Mouse (Mus musculus) embryo, embryonic 11.5 days (tissue): ENCODE results near the gene Commd6.
A peak's percentile ranks its signal among the peaks of the same experiment; 100 is the strongest.
"Not testable (repeated sequence)": the region's sequence is repeated elsewhere in the genome, so short reads cannot be mapped to it uniquely, and the experiment has no call there.

Experiments used
- DNase-seq: peaks from one replicate; pipeline ENCODE4 v3.0.0-alpha.2; 2012; ENCODE audit warnings: low read depth, low spot score

Gene Commd6

DNA sequence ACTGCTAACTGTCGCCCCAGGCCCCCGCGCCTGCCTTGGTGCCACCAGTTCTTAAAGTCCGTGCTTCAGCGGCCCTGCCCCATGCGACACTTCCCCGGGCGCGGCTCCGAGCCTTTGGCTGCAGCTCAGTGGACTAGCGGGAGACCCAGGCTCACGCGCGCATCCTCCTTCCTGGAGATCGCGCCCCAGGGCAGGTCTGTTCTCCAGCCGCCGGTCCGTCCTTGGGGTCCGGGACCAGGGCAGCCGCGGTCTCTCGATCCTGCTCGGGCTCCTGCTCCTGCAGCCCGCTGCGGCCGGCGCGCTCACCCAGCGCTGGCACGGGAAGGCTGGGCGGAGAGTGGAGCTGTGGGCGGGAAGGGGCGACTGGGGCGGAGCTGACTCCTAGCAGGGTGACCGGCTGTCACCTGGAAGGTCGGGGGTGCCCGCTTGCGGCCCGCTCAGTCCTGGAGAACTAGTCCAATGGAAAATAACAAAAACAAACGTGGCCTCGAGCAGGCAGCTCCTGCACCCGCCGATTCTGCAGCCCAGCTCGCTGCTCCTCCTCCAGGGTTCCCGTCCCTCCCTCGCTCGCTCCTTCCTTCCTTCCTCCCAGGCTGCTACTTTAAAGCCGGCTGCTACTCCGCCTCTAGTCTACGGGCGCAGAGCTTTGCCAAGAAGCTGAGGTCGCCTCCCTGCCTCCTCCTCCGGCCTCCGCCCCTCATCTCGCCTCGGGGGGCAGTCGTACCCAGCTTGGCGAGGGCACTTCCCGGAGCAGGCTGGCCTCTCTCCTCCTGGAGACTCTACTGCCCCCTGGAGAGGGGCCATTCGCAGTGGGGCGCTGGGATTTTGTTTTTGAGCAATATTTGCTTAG is 31.7 kb downstream of the Commd6 start, which contains the start of gene Tbc1d4:
Tbc1d4 (minus strand) TSS at position 673 of the 850 bp plus-strand sequence.
- DNase-seq: peak; percentile 56

DNA sequence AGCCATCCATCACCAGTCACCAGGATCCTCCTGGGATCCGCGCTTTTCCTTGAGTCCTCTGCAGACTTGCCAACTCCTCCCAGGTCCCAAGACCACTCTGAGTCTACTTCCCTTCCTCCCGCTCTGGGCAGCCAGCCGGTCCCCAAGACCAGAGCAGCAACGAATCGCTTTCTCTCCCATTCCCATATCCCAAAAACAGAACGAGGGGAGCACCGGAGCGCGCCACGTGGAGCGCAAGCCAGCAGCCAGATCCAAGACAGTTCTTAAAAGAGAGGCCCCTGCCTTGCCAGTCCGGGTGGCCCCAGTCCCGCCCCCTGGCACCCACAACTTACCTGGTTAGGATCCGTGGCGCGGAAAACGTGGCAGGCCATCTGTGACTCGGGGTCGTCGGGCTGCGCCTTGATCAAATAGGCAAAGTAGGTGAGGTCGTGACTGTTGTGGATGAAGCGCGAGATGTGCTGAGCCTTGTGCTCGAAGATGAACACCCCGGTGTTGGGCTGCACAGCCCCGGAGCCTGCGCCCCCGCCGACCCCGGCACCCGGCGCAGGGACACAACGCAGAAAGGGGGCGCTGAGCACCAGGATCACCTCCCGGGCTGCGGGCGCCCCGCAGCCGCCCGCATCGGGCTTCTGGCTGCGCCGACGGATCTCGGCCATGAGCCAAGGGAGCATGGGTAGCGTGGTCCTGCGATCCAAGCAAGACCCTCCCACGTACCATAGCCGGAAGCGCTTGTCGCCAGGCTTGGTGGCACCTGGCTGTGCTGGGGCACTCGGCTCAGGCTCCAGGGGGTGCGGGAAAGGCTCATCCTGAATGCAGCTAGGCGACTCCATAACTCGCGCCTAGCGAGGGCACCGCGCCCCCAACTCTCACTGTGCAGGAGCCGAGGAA is 32.6 kb downstream of the Commd6 start:
- peak; percentile 19 for DNase-seq

DNA sequence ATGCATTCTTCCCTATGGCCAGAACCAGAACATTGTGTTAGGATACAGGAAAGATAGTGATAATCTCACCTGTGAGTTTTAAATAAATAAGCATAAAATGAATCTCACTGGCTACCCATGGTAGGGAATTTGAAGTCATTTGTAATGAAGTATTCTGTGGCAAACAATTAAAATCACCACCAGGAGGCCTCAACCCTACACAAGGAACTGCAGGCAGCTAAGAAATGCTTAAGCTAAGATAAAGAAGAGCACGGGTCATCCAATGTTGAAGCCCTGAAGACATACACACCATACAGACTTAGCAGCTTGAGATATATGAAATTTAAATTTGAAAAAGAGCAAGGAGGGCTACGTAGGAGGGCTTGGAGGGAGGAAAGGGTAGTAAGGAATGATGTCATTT is 34.6 kb downstream of the Commd6 start:
- DNase-seq: no peak

GRCm38 (mm10) chr14:101602851-101603250 is 37.6 kb downstream of the Commd6 start:
- DNase-seq: no peak

DNA sequence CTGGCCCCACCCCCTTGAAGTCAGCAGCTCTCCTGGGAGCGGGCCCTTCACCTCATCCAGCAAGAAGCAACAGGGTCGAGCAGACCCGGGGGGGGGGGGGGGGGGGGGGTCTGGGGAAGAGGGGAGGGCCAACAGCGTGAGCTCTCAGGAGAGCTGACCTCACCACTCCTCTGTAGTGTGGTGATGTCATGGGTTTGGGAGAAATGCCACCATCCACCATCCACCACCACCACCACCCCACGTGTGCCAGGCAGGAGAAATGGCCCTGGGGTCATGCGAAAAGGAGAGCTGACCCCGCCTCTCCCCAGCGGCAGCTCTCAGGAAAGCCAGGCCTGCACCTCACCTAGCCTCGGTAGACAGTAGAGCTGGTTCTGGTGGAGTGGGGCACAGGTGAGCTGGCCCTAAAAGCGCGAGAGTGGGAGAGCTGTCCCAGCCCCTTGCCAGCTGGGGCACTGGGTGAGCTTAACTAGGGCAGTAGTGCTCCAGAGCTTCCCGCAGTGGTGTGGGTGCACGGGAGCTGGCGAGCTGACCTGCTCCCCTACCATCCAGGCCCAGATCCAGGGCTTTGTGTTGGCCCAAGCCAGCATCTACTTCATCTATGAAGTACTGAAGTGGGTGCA is 43.3 kb downstream of the Commd6 start:
- DNase-seq: no peak

DNA sequence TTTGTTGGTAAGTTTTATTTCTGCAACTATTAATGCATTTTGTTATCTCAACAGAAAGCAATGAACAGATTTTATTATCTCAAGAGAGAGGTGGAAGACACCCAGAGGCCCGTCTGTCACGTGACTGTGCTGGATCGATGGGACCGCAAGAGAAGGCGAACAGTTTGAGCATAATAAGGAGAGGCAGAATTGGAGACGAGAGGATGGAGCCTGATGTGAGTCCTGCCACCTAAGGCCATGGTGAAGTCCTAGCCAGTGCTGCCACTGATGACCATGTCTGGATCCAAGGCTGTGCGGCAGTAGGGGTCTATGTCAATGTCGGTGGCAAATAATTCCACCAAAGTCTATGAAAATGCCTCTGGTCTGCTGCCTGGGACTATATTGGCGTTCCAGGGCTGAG is 43.8 kb downstream of the Commd6 start:
- DNase-seq: no peak

DNA sequence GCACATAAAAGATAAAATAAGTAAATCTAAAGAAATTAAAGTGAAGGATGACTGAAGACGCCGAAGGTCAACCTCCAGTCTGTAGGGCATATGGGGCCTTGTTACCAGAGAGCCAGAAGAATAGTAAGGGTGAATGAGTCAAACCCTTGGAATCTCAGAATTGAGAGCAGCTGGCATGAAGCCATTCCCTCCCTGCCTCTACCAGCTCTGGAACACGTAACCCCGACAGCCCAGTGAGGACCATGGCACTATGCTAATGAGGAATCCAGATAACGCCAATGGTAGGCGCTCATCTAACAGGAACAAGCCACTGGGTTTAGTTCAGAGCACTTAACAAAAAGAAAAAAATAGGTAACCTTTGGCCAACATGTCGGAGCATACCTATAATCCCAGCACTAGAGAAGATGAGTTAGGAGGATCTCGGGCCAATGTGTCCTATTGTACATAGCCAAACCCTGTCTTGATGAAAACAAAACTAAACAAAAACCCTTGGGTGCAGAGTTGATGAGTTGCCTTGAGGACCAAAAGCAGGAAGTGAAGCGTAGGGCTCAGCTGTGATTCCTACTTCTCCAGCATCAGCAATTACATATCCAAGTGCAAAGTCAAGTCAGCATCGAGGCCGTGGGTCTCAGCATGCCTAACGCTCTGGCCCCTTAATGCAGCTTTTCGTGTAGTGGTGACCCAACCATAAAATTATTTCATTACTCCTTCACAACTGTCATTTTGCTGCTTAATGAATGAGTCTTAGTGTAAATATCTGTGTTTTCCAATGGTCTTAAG is 45.0 kb downstream of the Commd6 start:
- DNase-seq: no peak

- no peak for DNase-seq
These were observed 46.5 kb downstream of the Commd6 start for GRCm38 (mm10) chr14:101594001-101594400.

GRCm38 (mm10) chr14:101593340-101593739 is 47.1 kb downstream of the Commd6 start:
- DNase-seq: no peak

GRCm38 (mm10) chr14:101591101-101591500 is 49.4 kb downstream of the Commd6 start:
- no peak for DNase-seq

GRCm38 (mm10) chr14:101588209-101588991 is 52.1 kb downstream of the Commd6 start:
- not testable (repeated sequence) for DNase-seq

GRCm38 (mm10) chr14:101587366-101588040 is 53.0 kb downstream of the Commd6 start:
- peak; percentile 20 for DNase-seq

- DNase-seq: no peak
These were observed 54.4 kb downstream of the Commd6 start for GRCm38 (mm10) chr14:101586096-101586495.
